ENCODE assay signal across 14 mouse cellular contexts in the genomic region with DNA sequence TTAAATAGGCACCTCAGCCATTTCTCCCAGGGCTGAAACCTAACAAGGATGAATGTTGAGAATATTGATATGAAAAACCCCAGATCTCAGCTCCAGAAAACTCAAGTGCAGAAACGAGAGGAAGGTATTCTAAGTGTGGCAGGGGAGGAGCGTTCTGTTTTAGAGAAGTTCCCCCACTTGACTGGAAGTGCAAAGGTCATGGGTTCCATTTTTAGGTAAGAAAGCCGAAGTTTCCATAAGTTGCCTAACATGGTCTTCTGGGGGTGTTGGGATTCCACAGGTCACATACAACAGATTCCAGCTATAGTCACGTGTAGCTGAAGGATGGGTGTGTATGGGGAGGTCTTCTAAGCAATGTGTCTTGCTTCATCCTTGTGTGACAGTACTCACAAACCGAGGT.
"Had no signal": no experiment of that assay in that cellular context is flagged by ENCODE, and none has a peak within 500 bp of the region (broad histone marks: within the 10 kb centered on the region; RNA-seq: fewer than 3 reads in every experiment).

No protein-coding gene starts in this region.

- H3K36me3 ChIP-seq: liver, embryonic 13.5 days; liver, embryonic 15.5 days; midbrain, embryonic 13.5 days; midbrain, embryonic 15.5 days; neural tube, embryonic 12.5 days; stomach, embryonic 15.5 days had no signal

- H3K27ac ChIP-seq: liver, embryonic 13.5 days; liver, embryonic 15.5 days; midbrain, embryonic 13.5 days; midbrain, embryonic 15.5 days; neural tube, embryonic 12.5 days; stomach, embryonic 15.5 days; stomach, postnatal 0 days had no signal

- H3K27me3 ChIP-seq: liver, embryonic 13.5 days; liver, embryonic 15.5 days; midbrain, embryonic 13.5 days; midbrain, embryonic 15.5 days; neural tube, embryonic 12.5 days; stomach, embryonic 15.5 days had no signal

- H3K4me2 ChIP-seq: liver, embryonic 13.5 days; liver, embryonic 15.5 days; lung, embryonic 14.5 days; midbrain, embryonic 11.5 days; midbrain, embryonic 13.5 days; midbrain, embryonic 15.5 days; neural tube, embryonic 12.5 days; stomach, embryonic 15.5 days had no signal

- H3K9ac ChIP-seq: liver, embryonic 13.5 days; liver, embryonic 15.5 days; lung, embryonic 14.5 days; midbrain, embryonic 13.5 days; midbrain, embryonic 15.5 days; neural tube, embryonic 12.5 days; stomach, embryonic 15.5 days had no signal

- H3K4me3 ChIP-seq: liver, embryonic 13.5 days; liver, embryonic 15.5 days; megakaryocyte, embryonic 14.5 days; midbrain, embryonic 13.5 days; midbrain, embryonic 15.5 days; neural tube, embryonic 12.5 days; stomach, embryonic 15.5 days had no signal

- DNase-seq: liver, embryonic 13.5 days; lung, adult 18-20 months; lung, embryonic 14.5 days; lung, postnatal 10 days; lung, postnatal 4 days; right cerebral cortex, postnatal 14 days had no signal

- H3K4me1 ChIP-seq: liver, embryonic 13.5 days; liver, embryonic 15.5 days; megakaryocyte, embryonic 14.5 days; midbrain, embryonic 13.5 days; midbrain, embryonic 15.5 days; stomach, embryonic 15.5 days had no signal

- ATAC-seq: midbrain, embryonic 13.5 days; midbrain, embryonic 15.5 days had no signal

- H3K9me3 ChIP-seq: liver, embryonic 13.5 days; liver, embryonic 15.5 days; midbrain, embryonic 13.5 days; midbrain, embryonic 15.5 days; neural tube, embryonic 12.5 days; stomach, embryonic 15.5 days had no signal
